Mouse (Mus musculus): ENCODE measurements around the gene Fank1.
A peak's percentile ranks its signal among the peaks of the same experiment; 100 is the strongest.
"Not testable (repeated sequence)": the region's sequence is repeated elsewhere in the genome, so short reads cannot be mapped to it uniquely, and the experiment has no call there.

The Fank1 gene

GRCm38 (mm10) chr7:133828514-133828913 lies 51.9 kb downstream of the Fank1 start:
- DNase-seq (ENCODE audit: low spot score in 2 of 2) = no peak

GRCm38 (mm10) chr7:133829579-133829978 lies 52.9 kb downstream of the Fank1 start:
- no peak for DNase-seq (ENCODE audit: low spot score in 2 of 2)

- no peak for DNase-seq (ENCODE audit: low spot score in 2 of 2)
Measured at GRCm38 (mm10) chr7:133839546-133839945, 62.9 kb downstream of the Fank1 start.

GRCm38 (mm10) chr7:133842079-133842478 lies 65.4 kb downstream of the Fank1 start:
- DNase-seq (ENCODE audit: low spot score in 2 of 2) = no peak

- no peak for DNase-seq (ENCODE audit: low spot score in 2 of 2)
Measured at GRCm38 (mm10) chr7:133847175-133847574, 70.5 kb downstream of the Fank1 start.

GRCm38 (mm10) chr7:133848180-133848579 lies 71.5 kb downstream of the Fank1 start:
- no peak for DNase-seq (ENCODE audit: low spot score in 2 of 2)

- no peak for DNase-seq (ENCODE audit: low spot score in 2 of 2)
Measured at GRCm38 (mm10) chr7:133850735-133851134, 74.1 kb downstream of the Fank1 start.

GRCm38 (mm10) chr7:133856278-133856677 lies 79.6 kb downstream of the Fank1 start:
- DNase-seq (ENCODE audit: low spot score in 2 of 2) = peak; percentile 44 to 82

GRCm38 (mm10) chr7:133858506-133858905 lies 81.8 kb downstream of the Fank1 start:
- DNase-seq (ENCODE audit: low spot score in 2 of 2) = peak in 1 of 2 experiments; percentile 64

GRCm38 (mm10) chr7:133859548-133859947 lies 82.9 kb downstream of the Fank1 start:
- no peak for DNase-seq (ENCODE audit: low spot score in 2 of 2)

- no peak for DNase-seq (ENCODE audit: low spot score in 2 of 2)
Measured at GRCm38 (mm10) chr7:133862233-133862632, 85.6 kb downstream of the Fank1 start.

GRCm38 (mm10) chr7:133862723-133863122 lies 86.1 kb downstream of the Fank1 start:
- no peak for DNase-seq (ENCODE audit: low spot score in 2 of 2)

GRCm38 (mm10) chr7:133863151-133863550 lies 86.5 kb downstream of the Fank1 start:
- DNase-seq (ENCODE audit: low spot score in 2 of 2) = no peak

- DNase-seq (ENCODE audit: low spot score in 2 of 2) = no peak
Measured at GRCm38 (mm10) chr7:133863684-133864083, 87.0 kb downstream of the Fank1 start.

- DNase-seq (ENCODE audit: low spot score in 2 of 2) = no peak
Measured at GRCm38 (mm10) chr7:133870265-133870664, 93.6 kb downstream of the Fank1 start.

- DNase-seq (ENCODE audit: low spot score in 2 of 2) = no peak
Measured at GRCm38 (mm10) chr7:133872701-133873100, 96.0 kb downstream of the Fank1 start.

GRCm38 (mm10) chr7:133876139-133876538 lies 99.5 kb downstream of the Fank1 start:
- DNase-seq (ENCODE audit: low spot score in 2 of 2) = no peak

GRCm38 (mm10) chr7:133876646-133877342 lies 100.1 kb downstream of the Fank1 start:
- no peak for DNase-seq (ENCODE audit: low spot score in 2 of 2)

GRCm38 (mm10) chr7:133879761-133880160 lies 103.1 kb downstream of the Fank1 start:
- no peak for DNase-seq (ENCODE audit: low spot score in 2 of 2)

- not testable (repeated sequence) for DNase-seq (ENCODE audit: low spot score in 2 of 2)
Measured at GRCm38 (mm10) chr7:133884759-133885431, 108.2 kb downstream of the Fank1 start.

- DNase-seq (ENCODE audit: low spot score in 2 of 2) = no peak
Measured at GRCm38 (mm10) chr7:133888926-133889920, 112.6 kb downstream of the Fank1 start.

- DNase-seq (ENCODE audit: low spot score in 2 of 2) = no peak
Measured at GRCm38 (mm10) chr7:133889986-133890385, 113.3 kb downstream of the Fank1 start.
